Mouse (Mus musculus): ENCODE measurements around the gene Cmss1. TPM values are rescaled to one million over a fixed set of nuclear protein-coding genes. Genes with fewer than 3 reads are reported as not detected.
A peak's percentile ranks its signal among the peaks of the same experiment; 100 is the strongest.

Gene Cmss1
- polyA plus RNA-seq, 1 experiment from 2014 or later, result 57.2 TPM

DNA sequence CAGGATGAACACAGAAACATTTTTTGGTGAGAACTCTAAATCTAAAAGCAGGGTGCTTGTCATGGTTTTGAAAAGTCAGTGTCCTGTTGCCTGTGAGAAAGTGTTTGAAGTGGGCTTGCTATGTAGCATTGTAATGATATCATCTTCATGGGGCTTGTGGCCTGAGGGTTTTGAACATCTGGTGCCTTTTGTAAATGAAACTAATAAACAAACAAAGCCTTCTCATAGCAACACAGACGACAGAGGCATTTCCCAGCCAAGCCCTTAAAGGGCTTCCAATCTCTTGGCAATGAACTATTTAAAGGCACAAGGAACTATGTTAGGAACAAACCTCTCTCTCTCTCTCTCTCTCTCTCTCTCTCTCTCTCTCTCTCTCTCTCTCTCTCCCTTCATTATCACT lies 339.6 kb downstream of the Cmss1 start:
- H3K9ac ChIP-seq, result no peak overlapping the region
- H3K27ac ChIP-seq, result peak overlapping the region; percentile 12; the same call in 1 of the 2 replicates
- H3K4me1 ChIP-seq, result peaks cover 15% of the 10 kb centered on the region
- 6% methylated on average over 1 of the region's 1 CpGs for WGBS
- no peaks in the 10 kb centered on the region for H3K27me3 ChIP-seq
- H3K36me3 ChIP-seq, result no peaks in the 10 kb centered on the region
- no peak overlapping the region for H3K4me3 ChIP-seq
- H3K9me3 ChIP-seq, result no peaks in the 10 kb centered on the region
- no peak for ATAC-seq (ENCODE audit: insufficient number of reproducible peaks, insufficient read depth, low FRiP score, low TSS enrichment, low read depth)
- no peak overlapping the region for H3K4me2 ChIP-seq

DNA sequence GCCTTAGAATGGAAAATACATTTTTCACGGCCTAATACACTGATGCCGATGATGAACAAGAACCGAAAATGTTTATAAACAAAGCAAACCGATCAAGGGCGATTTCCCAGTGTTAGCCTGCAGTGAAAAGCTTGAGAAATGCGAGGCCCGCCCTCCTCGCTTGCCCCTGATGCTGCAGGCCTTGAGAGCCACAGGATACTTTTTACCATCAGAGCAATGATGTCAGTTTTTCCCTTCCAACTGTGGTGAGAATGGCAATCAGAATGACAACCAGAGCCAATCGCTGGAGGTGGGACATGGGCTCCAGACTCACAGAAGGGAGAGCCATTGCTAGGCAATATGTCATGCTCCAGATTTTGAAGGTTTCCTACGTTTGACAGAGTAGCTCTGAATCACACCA lies 346.5 kb downstream of the Cmss1 start:
- no peak for ATAC-seq (ENCODE audit: insufficient number of reproducible peaks, insufficient read depth, low FRiP score, low TSS enrichment, low read depth)

DNA sequence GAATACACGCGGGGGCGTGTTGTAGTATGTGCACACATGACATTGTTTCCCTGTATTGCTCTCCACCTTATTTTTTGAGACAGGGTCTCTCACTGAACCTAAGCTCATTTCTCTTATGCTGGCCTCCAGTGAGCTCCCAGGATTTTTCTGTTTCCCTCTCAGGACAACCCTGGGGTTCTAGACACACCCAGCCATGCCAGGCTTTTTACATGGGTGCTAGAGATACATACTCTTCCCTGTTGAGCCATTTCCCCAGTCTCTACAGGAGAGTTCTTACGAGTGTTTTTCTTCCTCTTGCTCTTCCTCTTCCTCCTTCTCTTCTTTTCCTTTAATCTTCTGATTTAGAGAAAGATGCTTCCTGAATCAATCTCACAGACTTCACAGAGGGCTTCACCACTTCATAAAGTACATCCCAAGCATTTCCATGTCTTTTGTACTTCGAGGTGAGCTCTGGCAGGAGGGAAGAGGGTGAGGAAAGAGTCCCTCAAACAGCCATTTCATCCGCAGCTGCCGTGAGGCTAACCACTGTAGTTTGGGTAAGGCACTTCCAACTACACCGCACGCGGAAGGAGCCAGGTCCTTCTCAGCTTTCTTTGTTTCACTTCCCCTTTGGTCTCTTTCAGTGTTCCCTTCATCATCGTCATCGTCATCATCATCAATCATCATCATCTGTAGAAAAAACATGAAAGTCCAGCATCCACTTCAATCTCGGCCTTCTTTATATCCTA lies 347.1 kb downstream of the Cmss1 start:
- Histone ChIP-seq H3K27me3 (no peaks in the 10 kb centered on the region), H3K9me3 (no peaks in the 10 kb centered on the region), H3K4me3 (no peak overlapping the region), H3K36me3 (no peaks in the 10 kb centered on the region), H3K27ac (no peak overlapping the region), H3K9ac (no peak overlapping the region), H3K4me2 (no peak overlapping the region), H3K4me1 (no peaks in the 10 kb centered on the region)
- WGBS, result 90% methylated on average over 13 of the region's 13 CpGs
- no peak for ATAC-seq (ENCODE audit: insufficient number of reproducible peaks, insufficient read depth, low FRiP score, low TSS enrichment, low read depth)

More for the DNA sequence above, 346.5 kb downstream of the Cmss1 start:
- Histone ChIP-seq H3K9ac (no peak overlapping the region), H3K27ac (no peak overlapping the region), H3K4me2 (no peak overlapping the region), H3K4me3 (no peak overlapping the region), H3K36me3 (no peaks in the 10 kb centered on the region), H3K9me3 (no peaks in the 10 kb centered on the region), H3K27me3 (no peaks in the 10 kb centered on the region), H3K4me1 (no peaks in the 10 kb centered on the region)
- WGBS, result 82% methylated on average over 10 of the region's 10 CpGs

Other genes with a start within 250 kb of the Cmss1 start
- 39.7 and 49.8 TPM in 2 replicates for gene Col8a1, start 147.9 kb upstream of the Cmss1 start, polyA plus RNA-seq (2015; fragmentation: Nextera tagmentation; extraction: Ambion mirVana)

Data from embryonic facial prominence, embryonic 13.5 days (tissue).